Mouse (Mus musculus) embryonic facial prominence, embryonic 10.5 days (tissue): ENCODE measurements around the gene Cnot8. TPM values are rescaled to one million over a fixed set of nuclear protein-coding genes. Genes with fewer than 3 reads are reported as not detected.
"Not testable (repeated sequence)": the region's sequence is repeated elsewhere in the genome, so short reads cannot be mapped to it uniquely, and the experiment has no call there.

Experiments
- DNase-seq: peaks from one replicate; pipeline ENCODE4 v3.0.0-alpha.2; 2017; ENCODE audit warnings: low spot score
- H3K27ac ChIP-seq: fragments of 300-500 bp; sonication (generic); replicated peaks from 2 replicates; pipeline ENCODE4 v1.5.1; 2016; ENCODE audit warnings: mild to moderate bottlenecking
- H3K27me3 ChIP-seq: fragments of 300-500 bp; sonication (generic); replicated peaks from 2 replicates; pipeline ENCODE4 v1.6.1; 2016; ENCODE audit warnings: low read depth, mild to moderate bottlenecking; ENCODE audit not compliant: poor library complexity, severe bottlenecking
- H3K36me3 ChIP-seq: fragments of 300-500 bp; sonication (generic); replicated peaks from 2 replicates; pipeline ENCODE4 v1.6.1; 2016; ENCODE audit warnings: mild to moderate bottlenecking, moderate library complexity
- H3K4me1 ChIP-seq: fragments of 300-500 bp; sonication (generic); 2 replicates; pipeline ENCODE4 v1.6.1; 2016
- H3K4me3 ChIP-seq: fragments of 300-500 bp; sonication (generic); 2 replicates; pipeline ENCODE4 v1.5.1; 2016; ENCODE audit warnings: mild to moderate bottlenecking, moderate library complexity
- H3K9me3 ChIP-seq: fragments of 300-500 bp; sonication (generic); 2 replicates; pipeline ENCODE4 v1.6.1; 2016; ENCODE audit warnings: mild to moderate bottlenecking
- WGBS: fragments of 180-500 bp; shearing (Covaris S2); methylation state at CpG from one replicate; pipeline ENCODE4 v1.1.7; 2016; 5-methylcytosine and 5-hydroxymethylcytosine counted together
- polyA plus RNA-seq: library from polyadenylated mRNA; unstranded; fragments of >200 nt; fragmentation: Nextera tagmentation; extraction: Ambion mirVana; gene quantifications from 2 replicates; pipeline ENCODE4 v1.2.1, GENCODE M21; 2016

Gene Cnot8
- polyA plus RNA-seq, result 105 and 107 TPM in 2 replicates

GRCm38 (mm10) chr11:58103697-58104306, at the start of gene Cnot8:
Gene Cnot8, plus strand, starts transcription at chr11:58104153.
- H3K27ac ChIP-seq, result peak within 1 kb of the TSS; percentile 97
- peaks cover 8% of the 10 kb centered on the region; the same call in 1 of the 2 replicates for H3K36me3 ChIP-seq
- H3K27me3 ChIP-seq, result peaks cover 5% of the 10 kb centered on the region
- H3K9me3 ChIP-seq, result no peaks in the 10 kb centered on the region
- peak; percentile 99 for DNase-seq
- WGBS, result under 1% methylated on average over 55 of the region's 55 CpGs
- peaks cover 25% of the 10 kb centered on the region for H3K4me1 ChIP-seq
- H3K4me3 ChIP-seq, result peak within 1 kb of the TSS; percentile 98

GRCm38 (mm10) chr11:58057455-58057854, 46.5 kb upstream of the Cnot8 start:
- Histone ChIP-seq H3K27me3 (no peaks in the 10 kb centered on the region), H3K27ac (no peak overlapping the region), H3K4me1 (no peaks in the 10 kb centered on the region), H3K36me3 (peaks cover 88% of the 10 kb centered on the region), H3K9me3 (no peaks in the 10 kb centered on the region), H3K4me3 (no peak overlapping the region)
- peak; percentile 24 for DNase-seq
- WGBS, result 76% methylated on average over 6 of the region's 6 CpGs

GRCm38 (mm10) chr11:58059752-58060151, 44.2 kb upstream of the Cnot8 start:
- not testable (repeated sequence) for H3K9me3 ChIP-seq
- peaks cover 77% of the 10 kb centered on the region for H3K36me3 ChIP-seq
- 93% methylated on average over 7 of the region's 7 CpGs for WGBS

GRCm38 (mm10) chr11:58061218-58061617, 42.7 kb upstream of the Cnot8 start:
- not testable (repeated sequence) for H3K27me3 ChIP-seq, H3K27ac ChIP-seq, DNase-seq, H3K4me1 ChIP-seq, H3K9me3 ChIP-seq, H3K4me3 ChIP-seq
- H3K36me3 ChIP-seq, result peaks cover 62% of the 10 kb centered on the region
- WGBS, result 87% methylated on average over 4 of the region's 4 CpGs

More at GRCm38 (mm10) chr11:58059752-58060151, 44.2 kb upstream of the Cnot8 start:
- not testable (repeated sequence) for H3K27ac ChIP-seq, DNase-seq, H3K4me3 ChIP-seq, H3K4me1 ChIP-seq, H3K27me3 ChIP-seq

- 0 out of 2 replicates have a peak, but pooled peaks cover 4% of the 10 kb centered on the region for H3K4me1 ChIP-seq
Measured at GRCm38 (mm10) chr11:58062586-58062985, 41.4 kb upstream of the Cnot8 start.

GRCm38 (mm10) chr11:58065025-58065424, 38.9 kb upstream of the Cnot8 start:
- peaks cover 29% of the 10 kb centered on the region for H3K36me3 ChIP-seq
- no peak for DNase-seq
- WGBS, result 91% methylated on average over 4 of the region's 4 CpGs
- 0 out of 2 replicates have a peak, but pooled peaks cover 4% of the 10 kb centered on the region for H3K4me1 ChIP-seq
- H3K27me3 ChIP-seq, result no peaks in the 10 kb centered on the region
- no peaks in the 10 kb centered on the region for H3K9me3 ChIP-seq
- no peak overlapping the region for H3K4me3 ChIP-seq
- H3K27ac ChIP-seq, result no peak overlapping the region

More at GRCm38 (mm10) chr11:58062586-58062985, 41.4 kb upstream of the Cnot8 start:
- Histone ChIP-seq H3K27me3 (no peaks in the 10 kb centered on the region), H3K36me3 (peaks cover 50% of the 10 kb centered on the region), H3K27ac (no peak overlapping the region), H3K9me3 (no peaks in the 10 kb centered on the region), H3K4me3 (no peak overlapping the region)
- WGBS, result 91% methylated on average over 4 of the region's 4 CpGs
- DNase-seq, result no peak

- Histone ChIP-seq H3K9me3 (no peaks in the 10 kb centered on the region), H3K27ac (no peak overlapping the region), H3K36me3 (no peaks in the 10 kb centered on the region), H3K4me3 (no peak overlapping the region), H3K27me3 (no peaks in the 10 kb centered on the region), H3K4me1 (no peaks in the 10 kb centered on the region)
- DNase-seq, result no peak
- 76% methylated on average over 3 of the region's 3 CpGs for WGBS
Measured at GRCm38 (mm10) chr11:58072978-58073377, 31.0 kb upstream of the Cnot8 start.

GRCm38 (mm10) chr11:58077270-58077669, 26.7 kb upstream of the Cnot8 start:
- no peaks in the 10 kb centered on the region for H3K36me3 ChIP-seq
- WGBS, result 78% methylated on average over 4 of the region's 4 CpGs

GRCm38 (mm10) chr11:58081716-58082115, 22.2 kb upstream of the Cnot8 start:
- Histone ChIP-seq H3K27ac (no peak overlapping the region), H3K4me3 (no peak overlapping the region), H3K36me3 (no peaks in the 10 kb centered on the region), H3K9me3 (0 out of 2 replicates have a peak, but pooled peaks cover 3% of the 10 kb centered on the region), H3K27me3 (no peaks in the 10 kb centered on the region), H3K4me1 (no peaks in the 10 kb centered on the region)
- 87% methylated on average over 6 of the region's 6 CpGs for WGBS
- DNase-seq, result no peak

More at GRCm38 (mm10) chr11:58077270-58077669, 26.7 kb upstream of the Cnot8 start:
- Histone ChIP-seq H3K4me1 (no peaks in the 10 kb centered on the region), H3K4me3 (no peak overlapping the region), H3K27me3 (no peaks in the 10 kb centered on the region), H3K27ac (no peak overlapping the region), H3K9me3 (0 out of 2 replicates have a peak, but pooled peaks cover 3% of the 10 kb centered on the region)
- no peak for DNase-seq

GRCm38 (mm10) chr11:58092541-58092940, 11.4 kb upstream of the Cnot8 start:
- peaks cover 16% of the 10 kb centered on the region for H3K4me1 ChIP-seq
- H3K27me3 ChIP-seq, result peaks cover 22% of the 10 kb centered on the region
- no peaks in the 10 kb centered on the region for H3K36me3 ChIP-seq
- no peak for DNase-seq
- H3K9me3 ChIP-seq, result no peaks in the 10 kb centered on the region
- H3K27ac ChIP-seq, result peak overlapping the region; percentile 31; the same call in 1 of the 2 replicates
- H3K4me3 ChIP-seq, result peak overlapping the region; percentile 35; the same call in 1 of the 2 replicates
- 51% methylated on average over 4 of the region's 4 CpGs for WGBS

GRCm38 (mm10) chr11:58093021-58093528, 10.9 kb upstream of the Cnot8 start, which contains the start of gene Gm12248:
Gene Gm12248, minus strand, starts transcription at chr11:58093134.
- Histone ChIP-seq H3K27me3 (peaks cover 27% of the 10 kb centered on the region), H3K4me1 (peaks cover 21% of the 10 kb centered on the region), H3K9me3 (no peaks in the 10 kb centered on the region), H3K4me3 (peak within 1 kb of the TSS; percentile 35), H3K27ac (peak within 1 kb of the TSS; percentile 31; the same call in 1 of the 2 replicates), H3K36me3 (no peaks in the 10 kb centered on the region)
- 15% methylated on average over 12 of the region's 12 CpGs for WGBS
- peak; percentile 65 for DNase-seq

- H3K4me1 ChIP-seq, result peaks cover 21% of the 10 kb centered on the region
- WGBS, result 71% methylated on average over 4 of the region's 4 CpGs
- no peak overlapping the region for H3K4me3 ChIP-seq
- H3K27ac ChIP-seq, result no peak overlapping the region
- H3K36me3 ChIP-seq, result no peaks in the 10 kb centered on the region
- no peaks in the 10 kb centered on the region for H3K9me3 ChIP-seq
- no peak for DNase-seq
- H3K27me3 ChIP-seq, result peaks cover 40% of the 10 kb centered on the region
Measured at GRCm38 (mm10) chr11:58094766-58095165, 9.2 kb upstream of the Cnot8 start.

- DNase-seq, result no peak
- Histone ChIP-seq H3K27me3 (peaks cover 40% of the 10 kb centered on the region), H3K9me3 (no peaks in the 10 kb centered on the region), H3K4me3 (no peak overlapping the region), H3K36me3 (no peaks in the 10 kb centered on the region), H3K27ac (no peak overlapping the region), H3K4me1 (peaks cover 21% of the 10 kb centered on the region)
- 85% methylated on average over 1 of the region's 1 CpGs for WGBS
Measured at GRCm38 (mm10) chr11:58095561-58095960, 8.4 kb upstream of the Cnot8 start.
